Mouse (Mus musculus) embryonic facial prominence, embryonic 10.5 days (tissue): ENCODE results near the gene Asl. TPM values are rescaled to one million over a fixed set of nuclear protein-coding genes. Genes with fewer than 3 reads are reported as not detected.

Source experiments
- DNase-seq: peaks from one replicate; pipeline ENCODE4 v3.0.0-alpha.2; 2017; ENCODE audit warnings: low spot score
- H3K27ac ChIP-seq: fragments of 300-500 bp; sonication (generic); replicated peaks from 2 replicates; pipeline ENCODE4 v1.5.1; 2016; ENCODE audit warnings: mild to moderate bottlenecking
- H3K27me3 ChIP-seq: fragments of 300-500 bp; sonication (generic); replicated peaks from 2 replicates; pipeline ENCODE4 v1.6.1; 2016; ENCODE audit warnings: low read depth, mild to moderate bottlenecking; ENCODE audit not compliant: poor library complexity, severe bottlenecking
- H3K36me3 ChIP-seq: fragments of 300-500 bp; sonication (generic); replicated peaks from 2 replicates; pipeline ENCODE4 v1.6.1; 2016; ENCODE audit warnings: mild to moderate bottlenecking, moderate library complexity
- H3K4me1 ChIP-seq: fragments of 300-500 bp; sonication (generic); 2 replicates; pipeline ENCODE4 v1.6.1; 2016
- H3K4me3 ChIP-seq: fragments of 300-500 bp; sonication (generic); 2 replicates; pipeline ENCODE4 v1.5.1; 2016; ENCODE audit warnings: mild to moderate bottlenecking, moderate library complexity
- H3K9me3 ChIP-seq: fragments of 300-500 bp; sonication (generic); 2 replicates; pipeline ENCODE4 v1.6.1; 2016; ENCODE audit warnings: mild to moderate bottlenecking
- WGBS: fragments of 180-500 bp; shearing (Covaris S2); methylation state at CpG from one replicate; pipeline ENCODE4 v1.1.7; 2016; 5-methylcytosine and 5-hydroxymethylcytosine counted together
- polyA plus RNA-seq: library from polyadenylated mRNA; unstranded; fragments of >200 nt; fragmentation: Nextera tagmentation; extraction: Ambion mirVana; gene quantifications from 2 replicates; pipeline ENCODE4 v1.2.1, GENCODE M21; 2016

Gene Asl
- polyA plus RNA-seq, 1 experiment from 2014 or later: 34.8 TPM

DNA sequence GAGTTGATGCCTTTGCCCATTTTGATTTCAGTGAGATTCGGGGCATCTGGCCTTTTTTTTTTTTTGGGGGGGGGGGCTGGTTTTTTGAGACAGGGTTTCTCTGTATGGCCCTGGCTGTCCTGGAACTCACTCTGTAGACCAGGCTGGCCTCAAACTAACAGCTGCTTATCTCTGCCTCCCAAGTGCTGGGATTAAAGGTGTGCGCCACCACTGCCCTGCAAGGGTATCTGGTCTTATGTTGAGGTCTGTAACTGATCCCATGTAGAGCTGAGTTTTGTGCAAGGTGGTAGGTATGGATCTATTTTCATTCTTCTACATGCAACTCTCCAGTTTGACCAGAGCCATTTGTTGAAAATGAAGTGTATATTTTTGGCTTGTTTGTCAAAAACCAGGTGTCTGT lies 27.3 kb upstream of the Asl start:
- 90% methylated on average over 2 of the region's 2 CpGs for WGBS
- Histone ChIP-seq H3K4me3 (no peak overlapping the region), H3K9me3 (no peaks in the 10 kb centered on the region), H3K27ac (no peak overlapping the region), H3K27me3 (no peaks in the 10 kb centered on the region), H3K36me3 (peaks cover 67% of the 10 kb centered on the region), H3K4me1 (no peaks in the 10 kb centered on the region)
- no peak for DNase-seq

DNA sequence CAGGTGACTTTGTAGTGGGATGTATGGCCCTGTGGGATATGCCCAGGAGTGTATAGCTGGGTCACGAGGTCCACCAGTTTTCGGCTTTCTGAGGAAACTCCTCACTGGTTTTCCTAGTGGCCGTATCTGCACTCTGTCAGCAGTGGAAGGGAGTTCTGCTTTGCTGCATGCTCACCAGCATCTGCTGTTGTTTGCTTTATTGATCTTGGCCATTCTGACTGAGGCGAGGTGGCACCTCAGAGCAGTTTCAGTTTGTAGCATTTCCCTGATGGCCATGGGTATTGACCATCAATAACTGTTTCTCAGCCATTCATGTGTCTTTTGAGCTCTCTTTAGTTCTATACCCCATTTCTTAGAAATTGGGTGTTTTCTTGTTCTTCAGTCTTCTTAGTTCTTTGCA lies 26.6 kb upstream of the Asl start:
- Histone ChIP-seq H3K4me1 (no peaks in the 10 kb centered on the region), H3K4me3 (no peak overlapping the region), H3K9me3 (no peaks in the 10 kb centered on the region), H3K27me3 (no peaks in the 10 kb centered on the region), H3K27ac (no peak overlapping the region), H3K36me3 (peaks cover 69% of the 10 kb centered on the region)
- WGBS: 90% methylated on average over 4 of the region's 4 CpGs
- DNase-seq: no peak

DNA sequence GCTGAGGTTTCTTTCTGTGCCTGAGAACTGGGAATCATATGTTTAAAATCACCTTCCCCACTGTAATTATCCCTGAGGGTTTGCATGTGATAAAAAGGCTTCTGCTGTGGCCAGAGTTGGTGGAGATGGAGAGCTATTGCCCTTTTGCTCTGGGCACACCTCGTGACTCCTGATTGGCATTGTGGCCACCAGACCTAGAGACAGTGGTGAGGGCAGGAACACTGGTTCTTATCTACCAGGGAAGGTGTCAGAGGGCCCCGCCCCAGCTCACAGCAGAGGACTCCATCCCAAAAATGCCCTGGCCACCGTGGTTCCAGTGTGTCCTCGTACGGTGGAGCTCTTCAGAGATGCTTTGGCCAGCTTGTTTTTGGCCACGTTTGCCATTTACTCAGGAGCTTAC lies 23.9 kb upstream of the Asl start:
- no peaks in the 10 kb centered on the region for H3K27me3 ChIP-seq
- WGBS: 89% methylated on average over 6 of the region's 6 CpGs
- H3K4me3 ChIP-seq: no peak overlapping the region
- no peak overlapping the region for H3K27ac ChIP-seq
- DNase-seq: no peak
- no peaks in the 10 kb centered on the region for H3K9me3 ChIP-seq
- H3K4me1 ChIP-seq: no peaks in the 10 kb centered on the region
- H3K36me3 ChIP-seq: peaks cover 65% of the 10 kb centered on the region

DNA sequence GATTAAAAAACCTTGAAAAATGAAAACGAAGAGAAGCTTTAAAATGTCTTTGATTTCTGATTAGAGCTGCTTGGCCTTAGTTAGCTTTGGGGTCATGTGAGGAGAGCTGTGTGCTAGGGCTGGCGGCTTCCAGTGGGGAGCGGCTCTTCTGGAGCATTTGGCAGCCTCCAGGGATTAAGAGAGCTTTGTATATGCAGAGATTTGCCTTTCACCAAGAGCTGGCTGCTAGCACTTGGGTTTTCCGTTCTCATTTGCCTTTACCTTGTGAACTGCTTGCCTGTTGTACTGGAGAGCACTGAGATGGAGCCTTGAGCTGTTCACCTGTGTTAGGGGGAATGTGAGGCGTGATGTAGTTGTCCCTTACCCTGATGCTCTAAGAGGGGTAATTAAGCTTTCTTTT lies 23.5 kb upstream of the Asl start:
- peaks cover 68% of the 10 kb centered on the region for H3K36me3 ChIP-seq
- 83% methylated on average over 5 of the region's 5 CpGs for WGBS

GRCm38 (mm10) chr5:130051073-130051860 lies 22.2 kb upstream of the Asl start:
- no peaks in the 10 kb centered on the region for H3K4me1 ChIP-seq
- DNase-seq: no peak
- WGBS: 83% methylated on average over 15 of the region's 15 CpGs
- H3K36me3 ChIP-seq: peaks cover 80% of the 10 kb centered on the region
- no peaks in the 10 kb centered on the region for H3K27me3 ChIP-seq
- H3K4me3 ChIP-seq: no peak overlapping the region
- no peaks in the 10 kb centered on the region for H3K9me3 ChIP-seq
- no peak overlapping the region for H3K27ac ChIP-seq

More for the DNA sequence above, 23.5 kb upstream of the Asl start:
- no peaks in the 10 kb centered on the region for H3K9me3 ChIP-seq
- no peaks in the 10 kb centered on the region for H3K4me1 ChIP-seq
- H3K27ac ChIP-seq: no peak overlapping the region
- no peak for DNase-seq
- no peak overlapping the region for H3K4me3 ChIP-seq
- H3K27me3 ChIP-seq: no peaks in the 10 kb centered on the region

DNA sequence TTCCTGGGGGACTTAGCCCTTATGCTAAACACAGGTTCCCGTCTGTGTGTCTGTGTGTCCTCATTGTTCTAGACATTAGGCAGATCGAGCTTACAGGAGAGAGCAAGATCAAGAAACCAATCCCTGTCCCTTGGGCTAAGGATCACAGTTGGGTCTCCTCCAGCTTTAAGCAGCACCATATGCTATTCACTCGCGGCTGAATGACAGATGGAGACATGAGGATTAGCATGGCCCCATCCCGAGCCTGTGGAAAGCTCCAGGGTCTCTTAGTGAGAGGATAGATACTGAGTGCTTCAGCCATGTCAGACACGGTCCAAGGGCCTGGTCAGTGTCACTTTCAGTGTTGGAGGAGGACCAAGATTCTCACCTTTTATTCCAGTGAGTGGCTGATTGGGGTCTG lies 21.4 kb upstream of the Asl start:
- 0 out of 2 replicates have a peak, but pooled peaks cover 5% of the 10 kb centered on the region for H3K4me1 ChIP-seq
- no peaks in the 10 kb centered on the region for H3K9me3 ChIP-seq
- DNase-seq: no peak
- no peaks in the 10 kb centered on the region for H3K27me3 ChIP-seq
- H3K4me3 ChIP-seq: no peak overlapping the region
- peaks cover 84% of the 10 kb centered on the region for H3K36me3 ChIP-seq
- H3K27ac ChIP-seq: no peak overlapping the region
- WGBS: 78% methylated on average over 6 of the region's 6 CpGs

- 91% methylated on average over 15 of the region's 15 CpGs for WGBS
- Histone ChIP-seq H3K4me1 (0 out of 2 replicates have a peak, but pooled peaks cover 5% of the 10 kb centered on the region), H3K27ac (no peak overlapping the region), H3K4me3 (no peak overlapping the region), H3K36me3 (peaks cover 86% of the 10 kb centered on the region), H3K27me3 (no peaks in the 10 kb centered on the region), H3K9me3 (no peaks in the 10 kb centered on the region)
- no peak for DNase-seq
These were observed 19.9 kb upstream of the Asl start for GRCm38 (mm10) chr5:130048786-130049520.

GRCm38 (mm10) chr5:130047013-130047412 lies 18.0 kb upstream of the Asl start:
- H3K4me3 ChIP-seq: no peak overlapping the region
- WGBS: 80% methylated on average over 6 of the region's 6 CpGs
- peaks cover 92% of the 10 kb centered on the region for H3K36me3 ChIP-seq
- H3K27me3 ChIP-seq: no peaks in the 10 kb centered on the region
- H3K27ac ChIP-seq: no peak overlapping the region
- H3K9me3 ChIP-seq: no peaks in the 10 kb centered on the region
- no peak for DNase-seq
- H3K4me1 ChIP-seq: 0 out of 2 replicates have a peak, but pooled peaks cover 5% of the 10 kb centered on the region

DNA sequence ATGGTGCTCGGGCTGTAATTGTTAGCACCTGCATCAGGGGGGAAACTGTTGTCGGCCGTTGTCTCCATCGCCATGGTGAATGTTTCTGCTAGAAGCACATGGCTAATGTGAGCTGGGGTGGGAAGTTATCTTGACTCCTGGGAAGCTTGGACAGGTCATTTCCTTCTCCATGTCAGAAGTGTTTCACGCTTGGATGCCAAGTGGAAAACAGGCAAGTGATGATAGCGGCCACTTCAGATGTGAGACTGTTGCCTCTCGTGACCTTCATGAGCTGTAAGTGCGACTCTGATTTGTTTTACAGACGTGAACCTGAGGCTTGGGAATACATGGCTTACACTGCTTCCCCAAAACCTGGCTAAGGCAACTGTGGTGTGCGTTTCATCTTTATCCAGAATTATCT lies 17.5 kb upstream of the Asl start:
- peak; percentile 20 for DNase-seq
- Histone ChIP-seq H3K27me3 (no peaks in the 10 kb centered on the region), H3K9me3 (no peaks in the 10 kb centered on the region), H3K4me1 (0 out of 2 replicates have a peak, but pooled peaks cover 5% of the 10 kb centered on the region), H3K4me3 (no peak overlapping the region), H3K36me3 (peaks cover 92% of the 10 kb centered on the region), H3K27ac (no peak overlapping the region)
- WGBS: 88% methylated on average over 10 of the region's 10 CpGs

DNA sequence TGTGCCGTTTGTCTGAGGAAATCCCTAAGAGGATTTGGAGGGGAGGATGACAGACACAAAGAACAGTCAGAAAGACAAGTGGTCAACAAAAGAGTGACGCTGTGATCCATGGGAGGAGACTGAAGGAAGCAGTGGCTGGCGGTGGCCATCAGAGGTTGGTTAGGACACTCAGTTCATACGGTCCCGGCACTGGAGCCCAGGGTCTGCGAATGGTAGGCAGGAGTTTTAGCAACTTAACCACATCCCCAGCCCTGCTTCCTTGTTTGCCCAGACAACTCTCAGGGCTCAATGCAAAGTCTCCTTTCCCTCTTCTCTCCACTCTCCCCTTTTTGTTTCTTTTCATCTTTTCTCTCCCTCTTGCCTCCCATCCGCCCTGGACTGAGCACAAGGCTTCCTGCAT lies 17.1 kb upstream of the Asl start:
- Histone ChIP-seq H3K36me3 (peaks cover 92% of the 10 kb centered on the region), H3K27ac (no peak overlapping the region), H3K4me3 (no peak overlapping the region), H3K27me3 (no peaks in the 10 kb centered on the region), H3K9me3 (no peaks in the 10 kb centered on the region), H3K4me1 (0 out of 2 replicates have a peak, but pooled peaks cover 5% of the 10 kb centered on the region)
- WGBS: 88% methylated on average over 7 of the region's 7 CpGs
- DNase-seq: no peak

DNA sequence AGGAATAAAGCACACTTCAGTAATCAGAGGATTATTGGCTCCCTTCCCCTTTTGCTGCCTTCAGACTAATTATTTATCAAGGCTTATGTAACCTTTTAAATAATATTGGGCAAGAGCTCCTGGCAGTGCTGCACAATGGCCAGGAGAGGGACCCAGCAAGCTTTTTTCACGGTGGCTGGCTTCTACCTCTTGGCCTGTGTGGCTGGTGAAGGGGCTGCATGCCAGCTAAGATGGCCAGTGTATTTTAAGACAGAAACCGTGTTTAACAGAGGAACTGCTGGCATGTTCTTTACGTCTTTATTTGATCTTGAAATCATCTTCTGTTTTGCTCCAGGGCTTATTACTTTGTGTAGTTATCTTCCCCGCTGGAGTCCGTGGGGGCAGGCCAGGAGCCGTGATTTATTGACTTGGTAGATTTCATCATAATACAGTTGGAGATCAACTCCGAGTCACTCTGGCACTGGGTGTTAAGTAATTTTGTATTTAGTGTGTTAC lies 15.2 kb upstream of the Asl start:
- 85% methylated on average over 7 of the region's 7 CpGs for WGBS
- Histone ChIP-seq H3K4me1 (0 out of 2 replicates have a peak, but pooled peaks cover 5% of the 10 kb centered on the region), H3K36me3 (peaks cover 95% of the 10 kb centered on the region), H3K9me3 (no peaks in the 10 kb centered on the region), H3K27me3 (no peaks in the 10 kb centered on the region), H3K27ac (no peak overlapping the region), H3K4me3 (no peak overlapping the region)
- DNase-seq: no peak

GRCm38 (mm10) chr5:130043741-130044140 lies 14.7 kb upstream of the Asl start:
- Histone ChIP-seq H3K9me3 (no peaks in the 10 kb centered on the region), H3K4me3 (no peak overlapping the region), H3K27ac (no peak overlapping the region), H3K36me3 (peaks cover 92% of the 10 kb centered on the region), H3K27me3 (no peaks in the 10 kb centered on the region), H3K4me1 (0 out of 2 replicates have a peak, but pooled peaks cover 5% of the 10 kb centered on the region)
- no peak for DNase-seq
- 90% methylated on average over 3 of the region's 3 CpGs for WGBS
